Mouse (Mus musculus) CH12.LX (cell line): ENCODE data around the gene Rragd.

Source experiments
- CHD2 ChIP-seq: IDR thresholded peaks from 2 replicates; pipeline ENCODE4 v1.6.1; 2011; ENCODE audit warnings: low read length, improper control_type of control experiment
- CTCF ChIP-seq, 2 experiments: IDR thresholded peaks in 1 of 2; conservative IDR thresholded peaks in 1 of 2; 2 replicates each; pipeline ENCODE4 v1.5.1; 2011 to 2012; ENCODE audit warnings: low read depth in 2 of 2, low read length in 2 of 2, improper control_type of control experiment in 1 of 2, inconsistent platforms in 1 of 2, mild to moderate bottlenecking in 1 of 2, moderate library complexity in 1 of 2
- E2F4 ChIP-seq: IDR thresholded peaks from 2 replicates; pipeline ENCODE4 v1.6.1; 2011; ENCODE audit warnings: low read depth, low read length, improper control_type of control experiment; ENCODE audit not compliant: insufficient replicate concordance
- EP300 ChIP-seq: IDR thresholded peaks from 2 replicates; pipeline ENCODE4 v1.6.1; 2011; ENCODE audit warnings: low read length, improper control_type of control experiment
- GABPA ChIP-seq: IDR thresholded peaks from 2 replicates; pipeline ENCODE4 v1.6.1; 2012; ENCODE audit warnings: low read depth, low read length, improper control_type of control experiment, inconsistent platforms; ENCODE audit not compliant: insufficient replicate concordance
- JUND ChIP-seq: conservative IDR thresholded peaks from 2 replicates; pipeline ENCODE4 v1.6.1; 2011; ENCODE audit warnings: low read depth, low read length, improper control_type of control experiment
- MAFK ChIP-seq: IDR thresholded peaks from 2 replicates; pipeline ENCODE4 v1.6.1; 2011; ENCODE audit warnings: low read length, improper control_type of control experiment; ENCODE audit not compliant: insufficient replicate concordance
- MAX ChIP-seq: IDR thresholded peaks from 2 replicates; pipeline ENCODE4 v1.6.1; 2011; ENCODE audit warnings: low read length, improper control_type of control experiment
- MAZ ChIP-seq: IDR thresholded peaks from 2 replicates; pipeline ENCODE4 v1.6.1; 2012; ENCODE audit warnings: low read depth, mild to moderate bottlenecking, inconsistent platforms, low read length, improper control_type of control experiment, moderate library complexity
- POLR2A ChIP-seq: IDR thresholded peaks from 2 replicates; pipeline ENCODE4 v1.6.1; 2011; ENCODE audit warnings: low read depth, mild to moderate bottlenecking, improper control_type of control experiment, low read length
- POLR2AphosphoS2 ChIP-seq: IDR thresholded peaks from 2 replicates; pipeline ENCODE4 v1.6.1; 2011; ENCODE audit warnings: low read depth, low read length, improper control_type of control experiment
- SIN3A ChIP-seq: IDR thresholded peaks from 2 replicates; pipeline ENCODE4 v1.6.1; 2012; ENCODE audit warnings: low read length, improper control_type of control experiment, inconsistent platforms
- SMC3 ChIP-seq: IDR thresholded peaks from 2 replicates; pipeline ENCODE4 v1.6.1; 2011; ENCODE audit warnings: low read depth, low read length, improper control_type of control experiment
- USF2 ChIP-seq: conservative IDR thresholded peaks from 2 replicates; pipeline ENCODE4 v1.6.1; 2011; ENCODE audit warnings: low read depth, low read length, improper control_type of control experiment

GRCm38 (mm10) chr4:32989346-32989745 is 6.5 kb downstream of the Rragd start:
- TF ChIP-seq CHD2 = no peak
- TF ChIP-seq EP300 = no peak
- no peak for TF ChIP-seq CTCF (conservative IDR thresholded peaks at IDR 0.05 in 1 of 2, IDR thresholded peaks at IDR 0.05 in 1 of 2; ENCODE audit: low read depth in 2 of 2, low read length in 2 of 2)
- no peak for TF ChIP-seq SIN3A
- no peak for TF ChIP-seq POLR2A
- TF ChIP-seq POLR2AphosphoS2 = no peak
- TF ChIP-seq E2F4 = no peak
- no peak for TF ChIP-seq MAZ
- no peak for TF ChIP-seq JUND
- no peak for TF ChIP-seq SMC3
- TF ChIP-seq USF2 = no peak
- TF ChIP-seq MAFK = no peak
- TF ChIP-seq MAX = no peak
- no peak for TF ChIP-seq GABPA
